Mouse (Mus musculus): ENCODE data around the gene Csk.

The Csk gene

GRCm38 (mm10) chr9:57639661-57640328 lies 13.6 kb downstream of the Csk start:
- intact Hi-C loops (cut with DNase I) = no loop called here

GRCm38 (mm10) chr9:57638651-57639459 lies 14.6 kb downstream of the Csk start:
- intact Hi-C loops (cut with DNase I) = no loop called here

- intact Hi-C loops (cut with DNase I) = no loop called here
Observed at GRCm38 (mm10) chr9:57637741-57638322, 15.6 kb downstream of the Csk start.

- intact Hi-C loops (cut with DNase I) = no loop called here
Observed at GRCm38 (mm10) chr9:57637272-57637671, 16.2 kb downstream of the Csk start.

GRCm38 (mm10) chr9:57633481-57634024 lies 19.9 kb downstream of the Csk start:
- intact Hi-C loops (cut with DNase I) = no loop called here

- intact Hi-C loops (cut with DNase I) = loop anchor here (1.0 kb wide), 1 partner anchor 26 kb away; no protein-coding TSS in a partner anchor
Observed at GRCm38 (mm10) chr9:57629118-57629874, 24.1 kb downstream of the Csk start.

GRCm38 (mm10) chr9:57628717-57629116 lies 24.7 kb downstream of the Csk start:
- intact Hi-C loops (cut with DNase I) = loop anchor here (1.0 kb wide), 1 partner anchor 27 kb away; no protein-coding TSS in a partner anchor

- intact Hi-C loops (cut with DNase I) = no loop called here
Observed at GRCm38 (mm10) chr9:57627892-57628291, 25.5 kb downstream of the Csk start.

- intact Hi-C loops (cut with DNase I) = no loop called here
Observed at GRCm38 (mm10) chr9:57627191-57627590, 26.2 kb downstream of the Csk start.

- intact Hi-C loops (cut with DNase I) = no loop called here
Observed at GRCm38 (mm10) chr9:57625674-57626500, 27.5 kb downstream of the Csk start.

- intact Hi-C loops (cut with DNase I) = no loop called here
Observed at GRCm38 (mm10) chr9:57624295-57624694, 29.1 kb downstream of the Csk start.

- intact Hi-C loops (cut with DNase I) = no loop called here
Observed at GRCm38 (mm10) chr9:57620674-57621073, 32.8 kb downstream of the Csk start, which contains the start of gene Lman1l. TSS of gene Lman1l (minus strand) at chr9:57620774.

GRCm38 (mm10) chr9:57618854-57619253 lies 34.6 kb downstream of the Csk start:
- intact Hi-C loops (cut with DNase I) = loop anchor here (5.0 kb wide), 1 partner anchor 33 kb away; the partner anchor contains the start of gene Csk

GRCm38 (mm10) chr9:57617556-57618169 lies 35.8 kb downstream of the Csk start:
- intact Hi-C loops (cut with DNase I) = loop anchor here (5.0 kb wide), 1 partner anchor 35 kb away; the partner anchor contains the start of gene Csk

GRCm38 (mm10) chr9:57614786-57615185 lies 38.6 kb downstream of the Csk start:
- intact Hi-C loops (cut with DNase I) = loop anchor here (5.0 kb wide), 1 partner anchor 38 kb away; the partner anchor contains the start of gene Csk

GRCm38 (mm10) chr9:57613975-57614374 lies 39.5 kb downstream of the Csk start:
- intact Hi-C loops (cut with DNase I) = no loop called here

- intact Hi-C loops (cut with DNase I) = no loop called here
Observed at GRCm38 (mm10) chr9:57612587-57612986, 40.8 kb downstream of the Csk start.

GRCm38 (mm10) chr9:57610359-57610826 lies 43.0 kb downstream of the Csk start:
- intact Hi-C loops (cut with DNase I) = no loop called here

- intact Hi-C loops (cut with DNase I) = no loop called here
Observed at GRCm38 (mm10) chr9:57609803-57610202, 43.6 kb downstream of the Csk start.
